Mouse (Mus musculus): ENCODE measurements around the gene Pgap2.

The Pgap2 gene

GRCm38 (mm10) chr7:102266401-102267042 is 56.5 kb downstream of the Pgap2 start:
- DNase-seq (ENCODE audit: extremely low spot score) = no peak

- DNase-seq (ENCODE audit: extremely low spot score) = peak; percentile 94
Measured at GRCm38 (mm10) chr7:102267113-102267579, 57.1 kb downstream of the Pgap2 start.

GRCm38 (mm10) chr7:102267601-102268394 is 57.8 kb downstream of the Pgap2 start, which contains the start of gene Stim1:
Gene Stim1 (plus strand): TSS chr7:102267806.
- DNase-seq (ENCODE audit: extremely low spot score) = peak; percentile 70

- DNase-seq (ENCODE audit: extremely low spot score) = no peak
Measured at GRCm38 (mm10) chr7:102268395-102268748, 58.4 kb downstream of the Pgap2 start.

DNA sequence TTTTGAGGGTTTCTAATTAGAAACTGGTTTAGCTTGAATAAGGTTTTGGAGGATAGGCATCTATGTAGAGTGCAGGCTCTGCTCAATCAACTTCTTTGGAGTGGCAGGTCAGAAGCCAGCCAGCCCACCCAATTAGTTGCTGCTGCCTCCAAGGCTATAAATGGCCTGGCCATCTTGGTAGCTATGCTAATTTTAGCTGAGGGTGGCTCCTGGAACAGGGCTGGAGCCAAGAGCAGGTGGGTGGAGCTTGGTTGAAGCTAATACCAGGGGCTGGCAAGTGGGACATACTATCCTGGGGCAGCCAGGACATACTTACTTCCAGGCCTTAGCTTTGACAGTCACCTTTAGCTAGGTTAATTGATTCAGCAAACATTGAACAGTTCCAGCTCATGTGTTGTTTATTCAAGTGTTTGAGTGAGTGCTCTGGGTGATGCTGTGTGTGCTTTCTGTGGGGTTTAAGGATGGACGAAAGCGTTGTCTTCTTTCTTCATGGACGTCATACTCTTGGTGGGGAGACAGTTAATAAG is 62.5 kb downstream of the Pgap2 start:
- no peak for DNase-seq (ENCODE audit: extremely low spot score)

DNA sequence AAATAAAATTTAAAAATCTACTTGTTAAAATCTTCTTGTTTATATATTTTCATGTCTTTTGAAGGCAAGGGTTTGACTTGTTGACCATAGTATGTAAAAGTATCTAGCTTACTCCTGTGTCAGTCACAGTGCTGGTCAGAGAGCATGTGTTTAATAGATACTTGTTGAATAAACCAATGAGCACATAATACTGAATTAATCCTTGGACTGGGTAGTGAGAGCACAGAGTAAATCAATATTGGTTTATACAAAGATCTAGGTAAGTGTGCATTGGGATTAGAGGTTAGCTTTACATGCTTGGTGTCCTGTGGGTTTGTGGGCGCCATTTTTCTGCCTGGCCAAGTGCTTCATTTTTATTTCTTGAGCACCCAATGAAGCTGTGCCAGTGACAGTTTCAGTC is 71.4 kb downstream of the Pgap2 start:
- no peak for DNase-seq (ENCODE audit: extremely low spot score)

DNA sequence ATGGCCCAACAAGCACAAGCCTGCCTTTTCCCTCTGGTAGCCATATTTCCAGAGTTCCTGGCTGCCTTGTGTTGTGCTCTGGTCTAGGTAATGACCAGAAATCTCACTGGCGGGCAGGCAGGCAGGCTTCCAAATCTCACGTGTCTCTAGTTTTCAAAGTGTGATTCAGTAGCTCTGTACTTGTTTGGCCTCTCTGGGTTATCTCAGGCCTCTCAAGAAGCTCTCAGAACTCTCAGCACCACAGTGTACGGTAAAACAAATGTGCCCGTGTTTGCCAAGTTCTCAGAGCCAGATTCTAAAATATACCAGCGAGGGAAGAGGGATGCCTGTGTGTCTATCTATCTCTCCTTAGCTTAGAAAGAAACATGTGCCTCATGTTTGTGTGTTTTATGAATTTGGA is 72.3 kb downstream of the Pgap2 start:
- DNase-seq (ENCODE audit: extremely low spot score) = no peak

Measured in embryo, embryonic 9.5 days (tissue).